Mouse (Mus musculus) hindbrain, postnatal 0 days (tissue): ENCODE results near the gene Dmkn. TPM values are rescaled to one million over a fixed set of nuclear protein-coding genes. Genes with fewer than 3 reads are reported as not detected.
"Not testable (repeated sequence)": the region's sequence is repeated elsewhere in the genome, so short reads cannot be mapped to it uniquely, and the experiment has no call there.

Experiments used
- ATAC-seq: fragments of 200-750 bp; cut with Nextera tagmentation; 2 replicates; pipeline ENCODE4 v1.8.0; 2017; ENCODE audit warnings: mild to moderate bottlenecking, moderate TSS enrichment, moderate library complexity
- DNase-seq: peaks from one replicate; pipeline ENCODE4 v3.0.0-alpha.2; 2015; ENCODE audit warnings: low spot score
- H3K27ac ChIP-seq: fragments of 300-500 bp; sonication (generic); 2 replicates; pipeline ENCODE4 v1.5.1; 2014; ENCODE audit warnings: mild to moderate bottlenecking
- H3K27me3 ChIP-seq: fragments of 300-500 bp; sonication (generic); 2 replicates; pipeline ENCODE4 v1.6.1; 2014; ENCODE audit warnings: low read length, mixed read lengths; ENCODE audit not compliant: insufficient read depth
- H3K36me3 ChIP-seq: fragments of 300-500 bp; sonication (generic); 2 replicates; pipeline ENCODE4 v1.6.1; 2014; ENCODE audit warnings: low read length, mixed read lengths; ENCODE audit not compliant: insufficient read depth
- H3K4me1 ChIP-seq: fragments of 300-500 bp; sonication (generic); 2 replicates; pipeline ENCODE4 v1.6.1; 2014; ENCODE audit warnings: antibody characterized with exemption, low read length, mixed read lengths; ENCODE audit not compliant: insufficient read depth
- H3K4me2 ChIP-seq: fragments of 300-500 bp; sonication (generic); 2 replicates; pipeline ENCODE4 v1.6.1; 2014; ENCODE audit warnings: low read depth, mild to moderate bottlenecking, low read length, moderate library complexity, mixed read lengths
- H3K4me3 ChIP-seq: fragments of 300-500 bp; sonication (generic); 2 replicates; pipeline ENCODE4 v1.5.1; 2014; ENCODE audit warnings: low read length
- H3K9ac ChIP-seq: fragments of 300-500 bp; sonication (generic); replicated peaks from 2 replicates; pipeline ENCODE4 v1.6.1; 2014; ENCODE audit warnings: mild to moderate bottlenecking, low read length, moderate library complexity, mixed read lengths
- H3K9me3 ChIP-seq: fragments of 300-500 bp; sonication (generic); 2 replicates; pipeline ENCODE4 v1.6.1; 2016; ENCODE audit warnings: low read length, mixed read lengths
- CTCF ChIP-seq: IDR thresholded peaks from 2 replicates; pipeline ENCODE4 v1.5.1; 2016; ENCODE audit warnings: antibody characterized with exemption, control low read depth, low read depth
- WGBS: fragments of 180-500 bp; shearing (Covaris S2); extraction: QIAGEN DNeasy Blood & Tissue Kit; methylation state at CpG from one replicate; pipeline ENCODE4 v1.1.7; 2014; 5-methylcytosine and 5-hydroxymethylcytosine counted together
- polyA plus RNA-seq: library from polyadenylated mRNA; unstranded; fragments of >200 nt; fragmentation: Nextera tagmentation; extraction: Ambion mirVana; gene quantifications from 2 replicates; pipeline ENCODE4 v1.2.1, GENCODE M21; 2015
- total RNA-seq: library from RNA; depleted of rRNA; stranded (reverse); fragments of >200 nt; gene quantifications from 2 replicates; pipeline ENCODE4 v1.2.3, GENCODE M21; 2014; rRNA removed

Dmkn gene
- total and polyA plus RNA-seq, 2 experiments from 2014 or later = 2.1 to 3.9 TPM

DNA sequence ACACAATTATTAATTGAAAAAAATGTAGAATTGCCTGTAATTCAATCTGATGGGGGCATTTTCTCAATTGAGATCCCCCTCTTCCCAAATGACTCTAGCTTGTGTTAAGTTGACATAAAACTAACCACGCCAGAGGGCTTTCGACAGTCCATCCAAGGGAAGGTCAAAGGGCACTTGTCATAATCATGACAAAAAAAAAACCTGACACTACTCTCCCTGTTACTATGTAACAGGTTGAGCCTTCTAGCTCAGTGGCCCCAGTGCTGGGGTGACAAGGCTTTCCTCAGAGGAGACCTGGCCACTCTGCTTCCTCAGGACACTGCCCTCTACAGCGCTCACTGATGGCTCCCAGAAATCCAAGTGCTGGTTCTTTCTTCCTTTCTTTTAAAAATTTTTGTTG, 60.8 kb downstream of the Dmkn start:
- TF ChIP-seq CTCF = no peak
- no peak for DNase-seq
- no peaks in the 10 kb centered on the region for H3K36me3 ChIP-seq
- H3K27me3 ChIP-seq = no peaks in the 10 kb centered on the region
- no peak overlapping the region for H3K9ac ChIP-seq
- 95% methylated on average over 3 of the region's 3 CpGs for WGBS
- no peaks in the 10 kb centered on the region for H3K4me1 ChIP-seq
- no peak overlapping the region for H3K27ac ChIP-seq
- H3K4me2 ChIP-seq = no peak overlapping the region
- no peak overlapping the region for H3K4me3 ChIP-seq
- no peak for ATAC-seq
- H3K9me3 ChIP-seq = no peaks in the 10 kb centered on the region

DNA sequence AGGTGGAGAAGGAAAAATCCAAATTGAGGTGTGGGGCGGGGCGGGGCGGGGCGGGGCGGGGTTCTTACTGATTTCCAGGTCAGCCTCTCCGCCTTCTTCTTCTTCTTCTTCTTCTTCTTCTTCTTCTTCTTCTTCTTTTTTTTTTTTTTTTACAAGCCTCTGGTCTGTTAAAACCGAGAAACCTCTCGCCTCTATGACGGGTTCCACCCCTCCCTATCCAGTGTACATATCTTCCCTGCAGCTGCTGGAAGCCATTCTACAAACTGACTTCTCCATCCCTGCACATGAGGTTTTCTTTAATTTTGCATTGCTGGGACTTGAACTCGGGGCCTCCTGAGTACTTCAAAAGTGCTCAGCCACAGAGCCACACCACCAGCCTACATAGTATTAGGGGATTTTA, 63.1 kb downstream of the Dmkn start:
- DNase-seq = no peak
- Histone ChIP-seq H3K4me1 (no peaks in the 10 kb centered on the region), H3K9me3 (no peaks in the 10 kb centered on the region), H3K4me3 (no peak overlapping the region), H3K4me2 (no peak overlapping the region), H3K36me3 (no peaks in the 10 kb centered on the region), H3K27ac (no peak overlapping the region), H3K27me3 (no peaks in the 10 kb centered on the region), H3K9ac (no peak overlapping the region)
- no peak for TF ChIP-seq CTCF
- 96% methylated on average over 10 of the region's 10 CpGs for WGBS
- no peak for ATAC-seq

- not testable (repeated sequence) for H3K4me1 ChIP-seq, H3K4me2 ChIP-seq, H3K27ac ChIP-seq, DNase-seq, H3K9me3 ChIP-seq, H3K36me3 ChIP-seq, H3K9ac ChIP-seq, ATAC-seq, H3K4me3 ChIP-seq, H3K27me3 ChIP-seq
These were observed 65.3 kb downstream of the Dmkn start for GRCm38 (mm10) chr7:30828871-30829270.

- Histone ChIP-seq H3K9ac (no peak overlapping the region), H3K36me3 (no peaks in the 10 kb centered on the region), H3K4me3 (no peak overlapping the region), H3K4me1 (no peaks in the 10 kb centered on the region), H3K4me2 (no peak overlapping the region), H3K27me3 (no peaks in the 10 kb centered on the region), H3K27ac (no peak overlapping the region), H3K9me3 (no peaks in the 10 kb centered on the region)
- no peak for TF ChIP-seq CTCF
- DNase-seq (no peak), ATAC-seq (no peak)
- 64% methylated on average over 3 of the region's 3 CpGs for WGBS
These were observed 65.9 kb downstream of the Dmkn start for GRCm38 (mm10) chr7:30829428-30829827.

Other genes with a start within 250 kb of the Dmkn start
Only the 30 nearest of the 32 such genes appear.
- gene Proser3, start 211.5 kb upstream of the Dmkn start, total RNA-seq = 13.1 and 14.0 TPM in 2 replicates
- gene Proser3, start 211.5 kb upstream of the Dmkn start, polyA plus RNA-seq = 3.0 and 3.1 TPM in 2 replicates
- 14.3 and 21.0 TPM in 2 replicates for gene Lin37, start 203.9 kb upstream of the Dmkn start, total RNA-seq
- gene Lin37, start 203.9 kb upstream of the Dmkn start, polyA plus RNA-seq = 45.0 and 48.0 TPM in 2 replicates
- gene U2af1l4, start 200.5 kb upstream of the Dmkn start, total RNA-seq = 41.7 and 53.4 TPM in 2 replicates
- gene U2af1l4, start 200.5 kb upstream of the Dmkn start, polyA plus RNA-seq = 103 and 104 TPM in 2 replicates
- 2.9 and 3.7 TPM in 2 replicates for gene Gm49396, start 200.4 kb upstream of the Dmkn start, total RNA-seq
- gene Gm49396, start 200.4 kb upstream of the Dmkn start, polyA plus RNA-seq = 6.4 and 7.0 TPM in 2 replicates
- 72.0 and 90.4 TPM in 2 replicates for gene Psenen, start 200.1 kb upstream of the Dmkn start, total RNA-seq
- gene Psenen, start 200.1 kb upstream of the Dmkn start, polyA plus RNA-seq = 154 and 155 TPM in 2 replicates
- 5.6 TPM in 1 of 2 replicates, not detected in the other for gene Igflr1, start 198.3 kb upstream of the Dmkn start, total RNA-seq
- gene Igflr1, start 198.3 kb upstream of the Dmkn start, polyA plus RNA-seq = 2.6 and 3.4 TPM in 2 replicates
- 27.1 and 36.7 TPM in 2 replicates for gene Kmt2b, start 175.0 kb upstream of the Dmkn start, total RNA-seq
- 6.7 and 7.1 TPM in 2 replicates for gene Kmt2b, start 175.0 kb upstream of the Dmkn start, polyA plus RNA-seq
- gene Zbtb32, start 164.8 kb upstream of the Dmkn start, total RNA-seq = not detected in 2 replicates
- 0.18 and 0.23 TPM in 2 replicates for gene Zbtb32, start 164.8 kb upstream of the Dmkn start, polyA plus RNA-seq
- gene Upk1a, start 150.9 kb upstream of the Dmkn start, total RNA-seq = 0.14 and 0.99 TPM in 2 replicates
- gene Upk1a, start 150.9 kb upstream of the Dmkn start, polyA plus RNA-seq = 0.62 and 0.99 TPM in 2 replicates
- gene Cox6b1, start 137.6 kb upstream of the Dmkn start, total RNA-seq = 352 and 389 TPM in 2 replicates
- 1,552 and 1,572 TPM in 2 replicates for gene Cox6b1, start 137.6 kb upstream of the Dmkn start, polyA plus RNA-seq
- not detected in 2 replicates for gene Etv2, start 127.9 kb upstream of the Dmkn start, total RNA-seq
- gene Etv2, start 127.9 kb upstream of the Dmkn start, polyA plus RNA-seq = not detected in 2 replicates
- 162 and 169 TPM in 2 replicates for gene Rbm42, start 113.4 kb upstream of the Dmkn start, total RNA-seq
- 116 and 118 TPM in 2 replicates for gene Rbm42, start 113.4 kb upstream of the Dmkn start, polyA plus RNA-seq
- 22.2 and 24.1 TPM in 2 replicates for gene Haus5, start 98.8 kb upstream of the Dmkn start, total RNA-seq
- gene Haus5, start 98.8 kb upstream of the Dmkn start, polyA plus RNA-seq = 19.9 and 25.8 TPM in 2 replicates
- gene Pmis2, start 92.2 kb upstream of the Dmkn start, total RNA-seq = not detected in 2 replicates
- gene Pmis2, start 92.2 kb upstream of the Dmkn start, polyA plus RNA-seq = not detected in 2 replicates
- gene 2200002J24Rik, start 64.8 kb upstream of the Dmkn start, total RNA-seq = not detected in 2 replicates
- gene 2200002J24Rik, start 64.8 kb upstream of the Dmkn start, polyA plus RNA-seq = 0.55 TPM in 1 of 2 replicates, not detected in the other
- gene Atp4a, start 51.5 kb upstream of the Dmkn start, total RNA-seq = 2.0 and 5.3 TPM in 2 replicates
- gene Atp4a, start 51.5 kb upstream of the Dmkn start, polyA plus RNA-seq = 4.2 and 6.0 TPM in 2 replicates
- 195 and 238 TPM in 2 replicates for gene Tmem147, start 34.2 kb upstream of the Dmkn start, total RNA-seq
- 338 and 342 TPM in 2 replicates for gene Tmem147, start 34.2 kb upstream of the Dmkn start, polyA plus RNA-seq
- not detected in 2 replicates for gene Gapdhs, start 20.1 kb upstream of the Dmkn start, total RNA-seq
- gene Gapdhs, start 20.1 kb upstream of the Dmkn start, polyA plus RNA-seq = 0.32 and 0.69 TPM in 2 replicates
- gene Sbsn, start 12.3 kb upstream of the Dmkn start, total RNA-seq = 0.84 and 4.2 TPM in 2 replicates
- 2.9 and 3.0 TPM in 2 replicates for gene Sbsn, start 12.3 kb upstream of the Dmkn start, polyA plus RNA-seq
- not detected in 2 replicates for gene Krtdap, start 24.1 kb downstream of the Dmkn start, total RNA-seq
- 0.66 and 1.8 TPM in 2 replicates for gene Krtdap, start 24.1 kb downstream of the Dmkn start, polyA plus RNA-seq
- 0.16 TPM in 1 of 2 replicates, not detected in the other for gene Ffar2, start 60.0 kb downstream of the Dmkn start, total RNA-seq
- gene Ffar2, start 60.0 kb downstream of the Dmkn start, polyA plus RNA-seq = 0.19 and 0.23 TPM in 2 replicates
- gene Ffar3, start 92.4 kb downstream of the Dmkn start, total RNA-seq = 0.05 TPM in 1 of 2 replicates, not detected in the other
- gene Ffar3, start 92.4 kb downstream of the Dmkn start, polyA plus RNA-seq = 0.09 TPM in 1 of 2 replicates, not detected in the other
- not detected in 2 replicates for gene Ffar1, start 97.8 kb downstream of the Dmkn start, total RNA-seq
- gene Ffar1, start 97.8 kb downstream of the Dmkn start, polyA plus RNA-seq = not detected in 2 replicates
- 0.07 and 3.2 TPM in 2 replicates for gene Cd22, start 116.6 kb downstream of the Dmkn start, total RNA-seq
- gene Cd22, start 116.6 kb downstream of the Dmkn start, polyA plus RNA-seq = 0.09 and 0.20 TPM in 2 replicates
- gene Mag, start 151.1 kb downstream of the Dmkn start, total RNA-seq = 39.0 and 48.7 TPM in 2 replicates
- 14.4 and 18.6 TPM in 2 replicates for gene Mag, start 151.1 kb downstream of the Dmkn start, polyA plus RNA-seq
- gene Hamp2, start 160.9 kb downstream of the Dmkn start, total RNA-seq = not detected in 2 replicates
- not detected in 2 replicates for gene Hamp2, start 160.9 kb downstream of the Dmkn start, polyA plus RNA-seq
- gene Hamp, start 180.3 kb downstream of the Dmkn start, total RNA-seq = not detected in 2 replicates
- gene Hamp, start 180.3 kb downstream of the Dmkn start, polyA plus RNA-seq = not detected in 2 replicates
- gene Usf2, start 193.0 kb downstream of the Dmkn start, total RNA-seq = 103 and 114 TPM in 2 replicates
- gene Usf2, start 193.0 kb downstream of the Dmkn start, polyA plus RNA-seq = 27.1 and 28.0 TPM in 2 replicates
- gene Lsr, start 209.7 kb downstream of the Dmkn start, total RNA-seq = 22.8 and 28.8 TPM in 2 replicates
- 25.3 and 25.5 TPM in 2 replicates for gene Lsr, start 209.7 kb downstream of the Dmkn start, polyA plus RNA-seq
- 0.16 and 2.0 TPM in 2 replicates for gene Fam187b, start 210.0 kb downstream of the Dmkn start, total RNA-seq
- 0.77 and 0.89 TPM in 2 replicates for gene Fam187b, start 210.0 kb downstream of the Dmkn start, polyA plus RNA-seq